Mouse (Mus musculus) bone marrow macrophage, adult 2 months (primary cell): ENCODE measurements at regions not wholly inside any gene's neighbourhood (a gene's known extent, or its start where the extent isn't known, plus 50 kb on each side); places are given as distances from the start of the nearest gene placed in this dataset.

Experiments
- CTCF ChIP-seq: IDR thresholded peaks from 2 replicates; pipeline ENCODE4 v1.5.1; 2012; ENCODE audit warnings: low read depth, mild to moderate bottlenecking, low read length, moderate library complexity
- POLR2A ChIP-seq: IDR thresholded peaks from 2 replicates; pipeline ENCODE4 v1.6.1; 2012; ENCODE audit warnings: mild to moderate bottlenecking, low read depth, low read length, borderline replicate concordance

DNA sequence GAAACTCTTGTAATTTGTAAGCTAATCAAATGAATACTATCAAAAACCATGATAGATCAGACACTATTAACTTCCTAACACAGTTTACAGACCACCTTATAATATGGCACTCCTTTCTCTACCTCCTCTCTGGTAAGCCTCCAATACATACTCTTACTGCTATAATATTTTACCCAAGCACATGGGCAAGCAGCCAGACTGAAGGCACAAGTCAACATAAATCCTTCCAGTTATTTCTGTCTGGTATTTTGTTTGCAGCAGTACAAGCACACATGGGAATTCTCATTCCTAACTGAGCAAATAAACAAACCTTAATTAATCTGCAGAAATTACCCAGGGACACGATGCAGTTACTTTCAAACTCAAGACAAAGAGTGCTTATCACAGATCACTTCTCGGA is 210.7 kb upstream of the Zc3h12c start:
- no peak for TF ChIP-seq CTCF
- no peak for TF ChIP-seq POLR2A
